Mouse (Mus musculus) brain, embryonic 14.5 days (tissue): ENCODE measurements around the gene Emc8.

Source experiments
- CTCF ChIP-seq: fragments of 200-500 bp; IDR thresholded peaks from 2 replicates; pipeline ENCODE4 v1.5.1; 2012; ENCODE audit warnings: inconsistent platforms, mild to moderate bottlenecking, moderate library complexity, borderline replicate concordance; ENCODE audit not compliant: insufficient read depth, insufficient read length; ENCODE audit errors: extremely low read depth
- POLR2A ChIP-seq: fragments of 200-500 bp; IDR thresholded peaks from 2 replicates; pipeline ENCODE4 v1.6.1; 2012; ENCODE audit warnings: mild to moderate bottlenecking, inconsistent platforms, borderline replicate concordance; ENCODE audit not compliant: poor library complexity, insufficient read depth, insufficient read length, severe bottlenecking; ENCODE audit errors: extremely low read depth

DNA sequence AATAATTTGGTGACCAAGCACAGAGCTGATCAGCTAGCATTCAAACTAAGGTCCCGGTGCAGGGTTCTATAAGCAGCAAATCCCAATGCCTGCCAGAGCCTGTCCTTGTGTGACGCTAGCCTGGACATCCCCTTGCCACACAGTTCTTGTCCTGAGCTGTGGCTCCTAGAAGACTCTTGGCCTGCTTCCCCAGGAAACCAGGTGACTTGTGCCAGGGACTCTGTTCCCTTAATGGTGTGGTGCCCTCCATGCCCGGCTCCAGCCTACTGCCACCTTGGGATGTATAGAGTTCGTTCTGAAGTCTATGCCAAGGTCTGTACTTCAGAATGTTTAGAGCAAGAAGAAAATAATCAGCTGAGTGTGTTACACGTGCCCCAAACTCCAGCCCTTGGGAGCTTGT is 18.2 kb upstream of the Emc8 start:
- TF ChIP-seq CTCF: no peak
- no peak for TF ChIP-seq POLR2A
